Mouse (Mus musculus) spleen, adult 2 months (tissue): ENCODE data around the gene Fam118b. TPM values are rescaled to one million over a fixed set of nuclear protein-coding genes. Genes with fewer than 3 reads are reported as not detected.

Experiments used
- DNase-seq, 2 experiments: peaks; one replicate each; pipeline versions ENCODE4 v3.0.0 to v3.0.0-alpha.2; 2012 to 2021; ENCODE audit warnings: low spot score in 2 of 2, low read depth in 1 of 2
- H3K27ac ChIP-seq: fragments of 200-500 bp; 2 replicates; pipeline ENCODE4 v1.5.1; 2012; ENCODE audit warnings: low read length, inconsistent platforms; ENCODE audit not compliant: insufficient read depth
- H3K27me3 ChIP-seq: fragments of 200-500 bp; 2 replicates; pipeline ENCODE4 v1.6.1; 2012; ENCODE audit warnings: mild to moderate bottlenecking, moderate library complexity, low read length, inconsistent platforms; ENCODE audit not compliant: control insufficient read depth, insufficient read depth
- H3K36me3 ChIP-seq: fragments of 200-500 bp; 2 replicates; pipeline ENCODE4 v1.6.1; 2012; ENCODE audit warnings: mild to moderate bottlenecking, low read length, inconsistent platforms; ENCODE audit not compliant: control insufficient read depth, insufficient read depth
- H3K4me1 ChIP-seq: fragments of 200-500 bp; 2 replicates; pipeline ENCODE4 v1.6.1; 2011; ENCODE audit warnings: inconsistent platforms; ENCODE audit not compliant: control insufficient read depth, insufficient read depth, insufficient read length
- H3K4me3 ChIP-seq: fragments of 200-500 bp; 2 replicates; pipeline ENCODE4 v1.5.1; 2011; ENCODE audit warnings: mild to moderate bottlenecking, inconsistent platforms; ENCODE audit not compliant: insufficient read depth, insufficient read length; ENCODE audit errors: extremely low read depth
- CTCF ChIP-seq: fragments of 200-500 bp; IDR thresholded peaks from 2 replicates; pipeline ENCODE4 v1.5.1; 2011; ENCODE audit warnings: mild to moderate bottlenecking, inconsistent platforms; ENCODE audit not compliant: insufficient read depth, insufficient read length, insufficient replicate concordance; ENCODE audit errors: extremely low read depth
- POLR2A ChIP-seq: fragments of 200-500 bp; IDR thresholded peaks from 2 replicates; pipeline ENCODE4 v1.6.1; 2011; ENCODE audit warnings: low read depth, low read length, inconsistent platforms
- WGBS: fragments of 180-500 bp; shearing (Covaris S2); methylation state at CpG from one replicate; pipeline ENCODE4 v1.1.7; 2018; 5-methylcytosine and 5-hydroxymethylcytosine counted together
- polyA plus RNA-seq: library from polyadenylated mRNA; depleted of rRNA; stranded (reverse); fragments of >200 nt; gene quantifications from 2 replicates; pipeline ENCODE4 v1.2.3, GENCODE M21; 2012; rRNA removed

Fam118b gene
- polyA plus RNA-seq, 1 experiment: 9.6 TPM

DNA sequence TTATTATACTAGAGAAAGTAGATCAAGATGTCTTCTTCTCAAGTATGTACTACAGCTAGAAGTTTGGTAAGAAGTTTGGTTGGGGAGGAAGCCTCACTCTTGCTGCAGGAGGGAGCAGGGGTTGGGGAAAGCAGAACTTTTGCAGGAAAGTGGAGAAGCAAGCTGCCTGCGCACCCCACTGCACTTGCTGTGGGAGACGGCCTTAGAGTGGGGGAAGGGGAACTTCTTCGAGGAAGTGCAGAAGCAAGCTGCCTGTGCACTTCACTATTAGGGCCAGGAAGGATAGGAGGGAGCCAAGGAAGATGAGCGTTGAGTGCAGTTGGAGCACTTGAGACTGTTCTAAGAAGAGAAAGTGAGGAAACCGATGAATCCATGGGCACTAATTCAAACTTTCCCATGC lies 84.2 kb downstream of the Fam118b start:
- Histone ChIP-seq H3K4me3 (no peak overlapping the region), H3K27me3 (no peaks in the 10 kb centered on the region), H3K36me3 (peaks cover 5% of the 10 kb centered on the region; the same call in 1 of the 2 replicates), H3K27ac (no peak overlapping the region), H3K4me1 (peaks cover 10% of the 10 kb centered on the region; the same call in 1 of the 2 replicates)
- 35% methylated on average over 5 of the region's 5 CpGs for WGBS
- TF ChIP-seq CTCF: no peak
- no peak for TF ChIP-seq POLR2A
- DNase-seq: no peak

DNA sequence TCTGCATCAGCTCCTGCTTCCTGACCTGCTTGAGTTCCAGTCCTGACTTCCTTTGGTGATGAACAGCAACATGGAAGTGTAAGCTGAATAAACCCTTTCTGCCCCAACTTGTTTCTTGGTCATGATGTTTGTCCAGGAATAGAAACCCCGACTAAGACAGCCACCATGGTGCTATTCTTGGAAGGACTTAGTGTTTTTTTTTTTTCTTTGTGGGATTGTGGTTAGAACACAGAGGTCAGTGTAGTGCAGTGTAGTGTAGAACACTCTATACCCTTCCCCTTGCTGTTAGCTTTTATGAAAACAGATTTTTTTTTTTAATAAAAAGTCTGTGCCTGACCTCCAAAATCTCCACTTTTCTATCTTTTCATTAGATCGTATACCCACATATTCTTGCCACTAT lies 84.8 kb downstream of the Fam118b start:
- DNase-seq: no peak
- Histone ChIP-seq H3K4me1 (peaks cover 10% of the 10 kb centered on the region; the same call in 1 of the 2 replicates), H3K36me3 (peaks cover 5% of the 10 kb centered on the region; the same call in 1 of the 2 replicates), H3K27me3 (no peaks in the 10 kb centered on the region), H3K4me3 (no peak overlapping the region), H3K27ac (no peak overlapping the region)
- 48% methylated on average over 2 of the region's 2 CpGs for WGBS
- no peak for TF ChIP-seq CTCF
- no peak for TF ChIP-seq POLR2A

- H3K4me3 ChIP-seq: peak overlapping the region; percentile 94; the same call in 1 of the 2 replicates
- TF ChIP-seq CTCF (no peak), POLR2A (no peak)
- H3K27ac ChIP-seq: no peak overlapping the region; the same call in 1 of the 2 replicates
- 40% methylated on average over 14 of the region's 14 CpGs for WGBS
- H3K36me3 ChIP-seq: no peaks in the 10 kb centered on the region
- H3K27me3 ChIP-seq: no peaks in the 10 kb centered on the region
- no peak for DNase-seq
- H3K4me1 ChIP-seq: peaks cover 3% of the 10 kb centered on the region; the same call in 1 of the 2 replicates
Measured at GRCm38 (mm10) chr9:35176124-35176659, 91.4 kb downstream of the Fam118b start.

GRCm38 (mm10) chr9:35175251-35176123 lies 92.1 kb downstream of the Fam118b start, which contains the start of gene Dcps:
Gene Dcps (minus strand): TSS chr9:35176061.
- peak within 1 kb of the TSS; percentile 84 for H3K27ac ChIP-seq
- H3K27me3 ChIP-seq: no peaks in the 10 kb centered on the region
- peak; percentile 85 to 98 for DNase-seq
- WGBS: 1% methylated on average over 38 of the region's 38 CpGs
- H3K4me1 ChIP-seq: peaks cover 3% of the 10 kb centered on the region; the same call in 1 of the 2 replicates
- peak; percentile 81 for TF ChIP-seq POLR2A
- TF ChIP-seq CTCF: no peak
- H3K36me3 ChIP-seq: no peaks in the 10 kb centered on the region
- peak within 1 kb of the TSS; percentile 94 for H3K4me3 ChIP-seq

GRCm38 (mm10) chr9:35173331-35173730 lies 94.3 kb downstream of the Fam118b start:
- no peak overlapping the region for H3K27ac ChIP-seq
- H3K36me3 ChIP-seq: peaks cover 3% of the 10 kb centered on the region; the same call in 1 of the 2 replicates
- peaks cover 3% of the 10 kb centered on the region; the same call in 1 of the 2 replicates for H3K4me1 ChIP-seq
- TF ChIP-seq CTCF: no peak
- no peak for TF ChIP-seq POLR2A
- H3K4me3 ChIP-seq: no peak overlapping the region
- H3K27me3 ChIP-seq: no peaks in the 10 kb centered on the region
- WGBS: 56% methylated on average over 1 of the region's 1 CpGs
- no peak for DNase-seq

DNA sequence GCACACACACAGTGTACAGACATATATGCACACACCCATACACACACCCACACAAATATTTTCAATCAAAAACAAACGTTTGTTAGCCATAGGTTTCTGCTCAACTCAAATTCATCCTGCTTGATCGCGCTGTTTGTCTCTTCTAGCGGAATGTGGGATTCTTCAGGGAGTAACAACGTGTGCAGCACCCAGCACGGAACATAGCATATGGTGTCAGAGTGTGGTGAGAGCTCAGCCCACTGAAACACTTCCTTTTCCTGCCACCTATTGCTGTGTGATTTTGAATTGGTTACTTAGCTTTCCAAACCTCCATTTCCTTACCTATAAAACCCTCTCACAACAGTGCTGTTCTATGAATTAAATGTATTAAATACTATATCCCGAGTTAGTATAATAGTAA lies 97.5 kb downstream of the Fam118b start:
- DNase-seq: no peak
- H3K36me3 ChIP-seq: peaks cover 3% of the 10 kb centered on the region; the same call in 1 of the 2 replicates
- WGBS: 83% methylated on average over 7 of the region's 7 CpGs

More for the DNA sequence above, 97.5 kb downstream of the Fam118b start:
- no peak for TF ChIP-seq POLR2A
- TF ChIP-seq CTCF: no peak
- Histone ChIP-seq H3K4me1 (peaks cover 2% of the 10 kb centered on the region; the same call in 1 of the 2 replicates), H3K27ac (no peak overlapping the region), H3K4me3 (no peak overlapping the region), H3K27me3 (no peaks in the 10 kb centered on the region)

Other genes starting within 250 kb of the Fam118b start
- 10.3 and 11.6 TPM in 2 replicates for gene St3gal4, start 148.5 kb downstream of the Fam118b start, polyA plus RNA-seq
- 27.0 and 36.0 TPM in 2 replicates for gene Dcps, start 91.7 kb downstream of the Fam118b start, polyA plus RNA-seq
- 34.0 and 35.3 TPM in 2 replicates for gene Srpr, start 67.6 kb downstream of the Fam118b start, polyA plus RNA-seq
- gene Tirap, start 67.5 kb downstream of the Fam118b start, polyA plus RNA-seq: 9.2 and 12.6 TPM in 2 replicates
- gene Foxred1, start 56.8 kb downstream of the Fam118b start, polyA plus RNA-seq: 16.3 and 16.6 TPM in 2 replicates
- gene Rpusd4, start 60 bp upstream of the Fam118b start, polyA plus RNA-seq: 9.4 and 10.2 TPM in 2 replicates
- 2.3 and 2.4 TPM in 2 replicates for gene Cdon, start 153.3 kb upstream of the Fam118b start, polyA plus RNA-seq